Mouse (Mus musculus) spleen, adult 2 months (tissue): ENCODE results near the gene Ephb1.

Experiments used
- CTCF ChIP-seq: fragments of 200-500 bp; IDR thresholded peaks from 2 replicates; pipeline ENCODE4 v1.5.1; 2011; ENCODE audit warnings: mild to moderate bottlenecking, inconsistent platforms; ENCODE audit not compliant: insufficient read depth, insufficient read length, insufficient replicate concordance; ENCODE audit errors: extremely low read depth
- POLR2A ChIP-seq: fragments of 200-500 bp; IDR thresholded peaks from 2 replicates; pipeline ENCODE4 v1.6.1; 2011; ENCODE audit warnings: low read depth, low read length, inconsistent platforms

DNA sequence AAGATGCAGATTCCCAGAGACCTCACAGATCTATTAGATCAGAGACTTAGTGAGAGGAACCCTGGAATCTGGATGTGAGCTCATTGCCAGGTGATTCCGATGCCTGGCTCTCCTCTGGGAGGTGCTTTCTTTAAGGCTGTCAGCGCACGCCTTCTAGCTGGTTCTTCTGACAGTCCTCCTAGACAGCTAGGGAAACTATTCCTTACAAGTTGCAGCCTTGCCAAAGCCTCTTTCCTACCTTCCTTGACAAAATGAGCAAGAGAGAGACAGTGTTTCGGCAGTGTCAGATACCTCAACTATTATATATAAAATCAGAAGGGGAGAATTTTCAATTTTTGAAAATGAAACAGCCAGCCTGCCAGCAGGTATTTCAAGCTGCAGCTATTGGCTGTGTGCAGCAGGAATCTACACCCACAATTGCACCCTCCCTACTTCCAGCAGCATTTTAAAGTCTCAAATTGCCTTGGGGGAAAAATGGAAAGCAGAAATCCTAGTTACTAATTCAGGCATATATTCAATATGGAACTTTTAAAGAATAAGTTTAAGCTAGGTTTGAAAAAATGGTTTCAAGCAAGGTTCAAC lies 377.5 kb downstream of the Ephb1 start:
- TF ChIP-seq CTCF (no peak), POLR2A (no peak)
